Mouse (Mus musculus) left cerebral cortex, postnatal 25 days (tissue): Measurements from ENCODE around the gene Tdrd3. TPM values are rescaled to one million over a fixed set of nuclear protein-coding genes. Genes with fewer than 3 reads are reported as not detected.

Experiments
- DNase-seq, 2 experiments: peaks; one replicate each; pipeline ENCODE4 v3.0.0; 2022; ENCODE audit warnings: low spot score in 2 of 2, mixed read lengths in 1 of 2
- intact Hi-C: fragments of 180-260 bp; cut with DNase I; formaldehyde crosslinking; loops from one replicate; pipeline ENCODE4 v1.15.1; 2025
- total RNA-seq, 2 experiments: library from RNA; stranded (reverse); gene quantifications; 2 replicates each; pipeline ENCODE4 v1.2.3; 2021

Gene Tdrd3
- total RNA-seq, 2 experiments from 2014 or later = 24.3 to 25.0 TPM

DNA sequence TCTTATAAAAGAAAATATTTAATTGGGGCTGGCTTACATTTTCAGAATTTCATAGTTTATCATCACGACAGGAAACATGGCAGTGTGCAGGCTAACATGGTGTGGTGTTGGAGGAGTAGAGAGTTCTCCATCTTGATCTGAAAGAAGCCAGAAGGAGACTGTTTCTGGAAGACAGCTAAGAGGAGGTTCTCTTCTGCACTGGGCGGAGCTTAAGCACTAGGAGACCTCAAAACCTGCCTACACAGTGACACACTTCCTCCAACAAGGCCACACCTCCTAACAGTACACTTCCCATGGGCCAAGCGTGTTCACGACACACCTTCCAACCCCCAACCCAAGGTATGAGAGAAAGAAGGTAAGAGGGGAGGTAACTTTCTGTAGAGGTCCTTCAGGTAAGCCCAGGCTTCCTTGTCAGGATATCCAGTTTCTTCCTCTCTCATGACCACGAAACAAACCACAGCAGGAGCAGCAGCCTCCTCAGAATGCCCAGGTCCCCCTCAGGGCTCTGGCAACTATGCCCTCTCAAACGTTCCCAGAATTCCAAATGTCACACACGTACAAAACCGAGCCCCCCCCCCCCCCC, 30.0 kb downstream of the Tdrd3 start:
- DNase-seq = no peak
- intact Hi-C loops = no loop called here

DNA sequence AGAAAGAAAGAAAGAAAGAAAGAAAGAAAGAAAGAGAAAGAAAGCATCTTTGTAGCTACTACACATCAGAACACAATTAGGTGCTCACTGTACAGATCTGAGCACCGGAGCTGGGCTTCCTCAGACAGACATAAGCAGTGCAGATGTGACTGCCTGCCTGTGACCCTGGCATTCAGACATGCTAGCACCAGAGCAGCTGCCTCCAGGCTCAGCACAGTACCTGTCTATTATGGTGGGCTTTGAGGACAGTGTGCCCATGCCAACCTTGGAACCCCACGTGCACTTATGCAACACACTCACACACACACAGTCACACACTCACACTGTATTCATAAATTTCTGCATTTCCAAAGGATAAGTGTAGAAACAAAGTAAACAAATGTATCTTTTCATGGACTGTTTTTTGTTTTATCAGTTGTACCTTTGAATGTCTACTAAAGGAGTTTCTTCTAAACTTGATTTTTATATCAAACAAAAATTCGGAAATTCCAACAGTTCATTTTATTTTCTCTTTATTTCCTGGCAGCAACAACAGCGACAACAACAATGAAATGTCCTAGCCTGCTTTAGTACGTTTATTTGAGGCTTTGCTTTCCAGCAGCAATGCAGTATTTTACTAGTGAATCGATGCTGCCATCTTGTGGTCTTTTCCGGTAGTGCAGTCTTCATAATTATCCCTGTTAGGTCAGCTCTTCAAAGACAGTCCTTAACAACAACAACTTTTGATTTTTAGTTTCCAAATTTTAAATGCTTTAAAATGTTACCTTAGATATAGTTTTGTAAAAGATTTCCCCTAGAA, 35.4 kb downstream of the Tdrd3 start:
- intact Hi-C loops = loop anchor here (5.0 kb wide), 1 partner anchor 140 kb away; no protein-coding TSS in a partner anchor

GRCm38 (mm10) chr14:87455630-87456175, 39.3 kb downstream of the Tdrd3 start:
- DNase-seq = no peak
- intact Hi-C loops = no loop called here

More for the DNA sequence above, 35.4 kb downstream of the Tdrd3 start:
- DNase-seq = peak; percentile 79 to 81

- no peak for DNase-seq
- intact Hi-C loops = loop anchor here (5.0 to 10.0 kb wide), 3 partner anchors 815 to 1715 kb away; no protein-coding TSS in a partner anchor
Measured at GRCm38 (mm10) chr14:87459777-87460176, 43.3 kb downstream of the Tdrd3 start.

GRCm38 (mm10) chr14:87461543-87461942, 45.1 kb downstream of the Tdrd3 start:
- intact Hi-C loops = loop anchor here (5.0 to 10.0 kb wide), 3 partner anchors 813 to 1713 kb away; no protein-coding TSS in a partner anchor
- DNase-seq = peak in 1 of 2 experiments; percentile 13

- peak; percentile 82 to 85 for DNase-seq
- intact Hi-C loops = loop anchor here (1.0 to 10.0 kb wide), 4 partner anchors 811 to 1711 kb away; no protein-coding TSS in a partner anchor
Measured at GRCm38 (mm10) chr14:87463963-87464654, 47.7 kb downstream of the Tdrd3 start.

DNA sequence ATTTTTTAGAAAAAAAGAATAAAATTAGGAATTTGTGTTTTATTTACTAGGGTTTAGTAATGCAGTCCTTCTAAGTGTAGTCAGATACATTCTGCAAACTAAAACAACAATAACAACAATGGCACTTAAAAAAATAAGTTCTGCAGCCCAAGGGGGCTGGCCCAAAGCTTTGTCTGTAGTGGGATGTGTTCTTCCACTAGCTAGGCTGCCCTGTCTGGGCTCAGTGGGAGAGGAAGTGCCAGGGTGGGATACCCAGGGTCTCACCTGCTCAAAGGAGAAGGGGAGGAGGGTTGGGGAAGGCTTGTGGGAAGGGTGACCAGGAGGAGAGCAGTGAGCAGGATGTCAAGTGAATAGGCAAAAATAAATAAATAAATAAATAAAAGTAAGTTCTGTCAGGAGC, 48.2 kb downstream of the Tdrd3 start:
- no peak for DNase-seq

DNA sequence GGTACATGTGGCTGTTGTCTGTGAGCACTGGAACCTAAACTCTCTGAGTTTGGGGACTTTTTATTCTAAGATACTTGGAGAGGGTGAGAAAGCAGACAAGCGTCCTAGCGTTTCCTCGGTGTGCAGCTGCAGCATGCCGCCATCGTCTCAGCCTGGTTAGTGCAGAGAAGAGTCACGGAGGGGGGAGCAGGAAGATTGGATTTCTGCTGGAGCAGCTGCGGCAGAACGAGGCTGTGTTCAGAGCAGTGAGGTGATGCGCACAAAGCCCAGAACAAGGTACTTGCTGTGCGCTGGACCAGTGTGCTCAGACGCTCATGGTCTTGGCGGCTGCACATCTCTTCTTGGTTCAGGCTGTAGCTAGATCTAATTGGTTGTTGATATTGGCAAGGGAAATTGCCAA, 51.1 kb downstream of the Tdrd3 start:
- no peak for DNase-seq
- intact Hi-C loops = loop anchor here (10.0 kb wide), 2 partner anchors 807 to 1707 kb away; no protein-coding TSS in a partner anchor

More for the DNA sequence above, 48.2 kb downstream of the Tdrd3 start:
- intact Hi-C loops = loop anchor here (1.0 to 10.0 kb wide), 4 partner anchors 810 to 1710 kb away; no protein-coding TSS in a partner anchor

DNA sequence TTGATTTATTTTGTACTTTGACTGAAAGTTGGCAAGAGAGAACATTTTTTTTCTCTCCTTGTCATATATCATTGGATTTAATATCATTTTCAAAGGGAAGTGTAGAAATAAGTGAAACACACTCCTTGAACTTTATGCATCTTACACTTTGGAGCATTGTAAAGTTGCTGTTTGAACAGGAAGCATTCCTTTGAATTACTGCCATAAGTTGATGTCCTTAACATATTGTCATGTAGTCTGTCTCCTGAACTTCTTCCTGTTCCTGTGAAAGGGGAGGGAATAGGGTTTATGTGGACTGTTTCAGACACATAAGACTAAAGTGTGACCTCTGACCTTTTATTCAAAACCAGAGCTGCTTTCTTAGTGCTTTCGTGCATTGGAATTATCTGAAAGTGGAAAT, 55.1 kb downstream of the Tdrd3 start:
- intact Hi-C loops = loop anchor here (5.0 kb wide), 1 partner anchor 1001 kb away; the partner anchor contains the start of gene Pcdh20
- DNase-seq = no peak

- no peak for DNase-seq
- intact Hi-C loops = loop anchor here (5.0 kb wide), 1 partner anchor 1000 kb away; the partner anchor contains the start of gene Pcdh20
Measured at GRCm38 (mm10) chr14:87472782-87473181, 56.3 kb downstream of the Tdrd3 start.

- intact Hi-C loops = no loop called here
- no peak for DNase-seq
Measured at GRCm38 (mm10) chr14:87475721-87476359, 59.4 kb downstream of the Tdrd3 start.

DNA sequence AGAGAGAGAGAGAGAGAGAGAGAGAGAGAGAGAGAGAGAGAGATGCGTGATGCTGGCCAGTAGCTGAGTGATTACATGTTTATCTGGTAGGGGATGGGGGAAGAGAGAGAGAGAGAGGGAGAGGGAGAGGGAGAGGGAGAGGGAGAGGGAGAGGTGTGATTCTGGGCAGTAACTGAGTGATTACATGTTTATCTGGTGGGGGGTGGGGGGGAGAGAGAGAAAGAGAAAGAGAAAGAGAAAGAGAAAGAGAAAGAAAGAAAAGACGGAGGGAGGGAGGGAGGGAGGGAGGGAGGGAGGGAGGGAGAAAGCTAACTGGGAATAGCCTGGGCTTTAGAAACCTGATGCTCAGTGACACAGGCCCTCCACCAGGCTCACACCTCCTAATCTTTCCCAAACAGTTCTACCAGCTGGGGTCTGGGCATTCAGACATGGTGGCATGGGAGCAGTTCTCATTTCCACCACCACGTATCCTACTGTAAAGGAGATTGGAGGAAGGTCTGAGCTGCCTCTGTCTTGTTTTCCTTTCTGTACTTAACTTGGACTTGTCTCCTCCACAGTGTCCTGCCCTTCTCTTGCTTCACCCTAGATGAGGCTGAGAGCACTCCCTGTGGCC, 62.0 kb downstream of the Tdrd3 start:
- no peak for DNase-seq
- intact Hi-C loops = no loop called here

GRCm38 (mm10) chr14:87485888-87486287, 69.4 kb downstream of the Tdrd3 start:
- intact Hi-C loops = no loop called here
- no peak for DNase-seq

DNA sequence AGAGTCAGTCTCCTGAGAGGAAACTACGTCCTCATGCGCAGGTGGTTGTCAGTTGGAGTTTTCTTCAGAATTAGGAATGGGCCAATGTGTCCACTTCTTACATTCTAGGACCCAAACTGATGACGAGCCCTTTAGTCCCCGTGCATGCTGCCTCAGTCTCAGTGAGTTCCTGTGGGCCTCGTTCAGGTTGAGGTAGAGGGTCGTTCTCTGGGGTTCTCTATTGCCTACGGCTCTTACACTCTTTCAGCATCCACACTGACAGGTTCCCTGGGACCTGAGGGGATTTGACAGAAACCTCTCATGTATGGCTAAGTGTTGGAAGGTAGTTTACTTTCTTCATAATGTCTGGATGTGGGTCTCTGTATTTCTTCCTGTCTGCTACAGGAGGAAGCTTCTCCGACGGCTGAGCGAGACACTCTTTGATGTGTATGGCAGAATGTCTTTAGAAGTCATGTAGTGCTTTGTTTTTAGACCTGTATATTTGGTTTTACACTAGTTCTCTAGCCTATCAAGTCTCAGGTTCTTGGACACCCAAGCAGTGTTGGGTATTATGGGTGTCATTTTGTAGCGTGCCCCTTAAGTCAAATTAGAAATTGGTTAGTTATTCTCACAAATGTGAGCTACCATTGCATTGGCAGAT, 81.6 kb downstream of the Tdrd3 start:
- intact Hi-C loops = no loop called here
- no peak for DNase-seq

DNA sequence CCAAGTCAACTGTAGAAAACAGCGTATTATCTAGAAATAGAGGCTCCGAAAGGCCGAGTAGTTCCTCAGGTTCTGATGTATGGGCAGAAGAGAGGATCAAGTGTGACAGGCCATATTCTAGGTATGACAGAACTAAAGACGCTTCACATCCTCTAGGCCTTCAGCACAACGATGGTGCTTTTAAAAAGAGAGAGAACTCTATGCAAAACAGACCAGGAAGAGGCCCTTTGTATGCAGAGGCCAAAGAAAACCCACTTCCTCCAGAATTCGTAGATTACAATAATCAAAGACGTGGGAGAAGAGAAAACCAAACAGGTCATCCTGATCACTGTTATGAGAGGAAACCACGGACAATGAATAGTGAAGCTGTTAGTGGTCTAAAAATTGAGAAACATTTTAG, 89.5 kb downstream of the Tdrd3 start:
- DNase-seq = no peak
- intact Hi-C loops = no loop called here

DNA sequence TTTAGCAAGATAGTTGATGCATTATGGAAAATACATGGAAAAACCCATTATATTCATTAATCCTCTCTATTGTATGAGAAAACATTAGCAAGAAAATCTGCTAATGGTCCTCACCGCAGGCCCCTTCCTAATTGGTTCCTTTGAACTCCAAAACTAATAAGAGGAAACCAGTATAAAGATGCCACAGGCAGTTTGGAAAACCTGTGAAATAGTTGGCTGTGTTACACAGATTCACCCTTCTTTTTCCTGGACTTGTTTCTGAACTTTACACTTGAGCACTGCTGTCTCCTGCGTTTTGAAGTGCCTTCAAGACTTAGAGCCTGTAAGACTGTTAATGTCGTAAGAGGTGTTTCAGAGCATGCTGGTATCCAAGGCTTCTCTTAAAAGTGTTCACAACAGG, 98.8 kb downstream of the Tdrd3 start:
- intact Hi-C loops = no loop called here
- no peak for DNase-seq

DNA sequence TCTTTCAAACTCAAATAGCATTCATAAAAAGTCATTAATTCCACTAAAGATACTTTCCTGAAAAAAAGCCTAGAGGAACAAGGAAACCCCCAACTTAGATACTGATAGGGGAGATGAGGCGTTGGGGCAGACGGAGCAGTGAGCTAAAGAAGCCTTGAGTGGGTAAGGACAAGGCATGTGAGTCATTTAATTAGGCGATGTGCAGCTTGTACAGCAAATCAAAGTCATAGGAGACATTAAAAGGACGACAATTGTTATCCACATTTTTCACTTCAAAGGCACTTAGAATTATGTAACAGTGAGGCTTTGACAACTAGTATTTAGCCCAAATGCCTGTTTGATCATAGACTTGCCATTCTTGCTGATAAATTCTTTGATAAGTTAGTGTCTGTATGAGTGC, 100.9 kb downstream of the Tdrd3 start:
- intact Hi-C loops = no loop called here
- DNase-seq = no peak

- intact Hi-C loops = no loop called here
- no peak for DNase-seq
Measured at GRCm38 (mm10) chr14:87531847-87532246, 115.4 kb downstream of the Tdrd3 start.
